Comparison of ENCODE assay signal across 15 mouse cellular contexts in genomic region chr6:137268019-137268418, GRCm38 (mm10).
"Had no signal": no experiment of that assay in that cellular context is flagged by ENCODE, and none has a peak within 500 bp of the region (broad histone marks: within the 10 kb centered on the region; RNA-seq: fewer than 3 reads in every experiment).

No protein-coding gene starts in this region.

- H3K4me1 ChIP-seq: limb, embryonic 15.5 days; liver, embryonic 12.5 days; megakaryocyte, embryonic 14.5 days; stomach, embryonic 15.5 days had no signal

- ATAC-seq: liver, embryonic 12.5 days had no signal

- H3K4me3 ChIP-seq: limb, embryonic 15.5 days; liver, embryonic 12.5 days; megakaryocyte, embryonic 14.5 days; stomach, embryonic 15.5 days had no signal

- H3K4me2 ChIP-seq: limb, embryonic 15.5 days; liver, embryonic 12.5 days; lung, embryonic 14.5 days; midbrain, embryonic 11.5 days; stomach, embryonic 15.5 days had no signal

- H3K9ac ChIP-seq: limb, embryonic 15.5 days; liver, embryonic 12.5 days; lung, embryonic 14.5 days; stomach, embryonic 15.5 days had no signal

- DNase-seq: kidney, adult 8-10 months; kidney, postnatal 25 days; layer of hippocampus, adult 9-11 months; layer of hippocampus, postnatal 36 days; lung, embryonic 14.5 days; lung, postnatal 10 days; right cerebral cortex, postnatal 14 days; thymus, adult 2 months; thymus, postnatal 25 days had no signal

- H3K27ac ChIP-seq: limb, embryonic 15.5 days; liver, embryonic 12.5 days; macrophage; stomach, embryonic 15.5 days had no signal

- H3K9me3 ChIP-seq: limb, embryonic 15.5 days; liver, embryonic 12.5 days; stomach, embryonic 15.5 days had no signal

- H3K27me3 ChIP-seq: limb, embryonic 15.5 days; liver, embryonic 12.5 days; megakaryocyte, embryonic 14.5 days; stomach, embryonic 15.5 days had no signal

- H3K36me3 ChIP-seq: limb, embryonic 15.5 days; liver, embryonic 12.5 days; stomach, embryonic 15.5 days had no signal
